Mouse (Mus musculus): ENCODE measurements around the gene Bcar3. TPM values are rescaled to one million over a fixed set of nuclear protein-coding genes. Genes with fewer than 3 reads are reported as not detected.

Gene Bcar3
- polyA plus RNA-seq, 1 experiment, result 26.3 TPM

GRCm38 (mm10) chr3:122433975-122434626 is 140.2 kb downstream of the Bcar3 start:
- no peak overlapping the region for H3K9ac ChIP-seq (ENCODE audit: low read depth, poor library complexity, severe bottlenecking)
- peaks cover 5% of the 10 kb centered on the region; the same call in 1 of the 2 replicates for H3K36me3 ChIP-seq (ENCODE audit: control insufficient read depth, insufficient read depth, low read length, poor library complexity, severe bottlenecking)
- no peaks in the 10 kb centered on the region for H3K27me3 ChIP-seq (ENCODE audit: control insufficient read depth, insufficient read depth, low read length, poor library complexity, severe bottlenecking)
- no peak overlapping the region; the same call in 1 of the 2 replicates for H3K4me3 ChIP-seq (ENCODE audit: low read depth, low read length)
- H3K9me3 ChIP-seq (replicated peaks; ENCODE audit: control insufficient read depth, insufficient read depth, low read length, poor library complexity, severe bottlenecking), result no peaks in the 10 kb centered on the region
- peaks cover 14% of the 10 kb centered on the region for H3K4me1 ChIP-seq (ENCODE audit: control insufficient read depth, insufficient read depth, low read length)
- TF ChIP-seq CTCF (IDR thresholded peaks at IDR 0.05; ENCODE audit: low read depth, low read length) (no peak), EP300 (IDR thresholded peaks at IDR 0.05; ENCODE audit: insufficient read depth, low read depth, low read length) (peak; percentile 97)
- peak overlapping the region; percentile 99 for H3K27ac ChIP-seq (ENCODE audit: insufficient read depth, low read length)

- TF ChIP-seq EP300 (IDR thresholded peaks at IDR 0.05; ENCODE audit: insufficient read depth, low read depth, low read length) (0 out of 2 replicates have a peak, but pooled peaks have one; percentile 19), POLR2A (IDR thresholded peaks at IDR 0.05; ENCODE audit: insufficient read depth, low read length) (no peak), CTCF (IDR thresholded peaks at IDR 0.05; ENCODE audit: low read depth, low read length) (peak; percentile 11)
- H3K27ac ChIP-seq (ENCODE audit: insufficient read depth, low read length), result peak overlapping the region; percentile 99
- peaks cover 14% of the 10 kb centered on the region for H3K4me1 ChIP-seq (ENCODE audit: control insufficient read depth, insufficient read depth, low read length)
- 0 out of 2 replicates have a peak overlapping the region, but pooled peaks have one; percentile 7 for H3K9ac ChIP-seq (ENCODE audit: low read depth, poor library complexity, severe bottlenecking)
- no peak overlapping the region for H3K4me3 ChIP-seq (ENCODE audit: low read depth, low read length)
- H3K27me3 ChIP-seq (ENCODE audit: control insufficient read depth, insufficient read depth, low read length, poor library complexity, severe bottlenecking), result no peaks in the 10 kb centered on the region
- H3K9me3 ChIP-seq (replicated peaks; ENCODE audit: control insufficient read depth, insufficient read depth, low read length, poor library complexity, severe bottlenecking), result no peaks in the 10 kb centered on the region
- no peaks in the 10 kb centered on the region for H3K36me3 ChIP-seq (ENCODE audit: control insufficient read depth, insufficient read depth, low read length, poor library complexity, severe bottlenecking)
These were observed 141.3 kb downstream of the Bcar3 start for GRCm38 (mm10) chr3:122434983-122435935.

- no peak overlapping the region for H3K27ac ChIP-seq (ENCODE audit: insufficient read depth, low read length)
- TF ChIP-seq EP300 (IDR thresholded peaks at IDR 0.05; ENCODE audit: insufficient read depth, low read depth, low read length) (no peak), CTCF (IDR thresholded peaks at IDR 0.05; ENCODE audit: low read depth, low read length) (no peak), POLR2A (IDR thresholded peaks at IDR 0.05; ENCODE audit: insufficient read depth, low read length) (no peak)
- H3K4me1 ChIP-seq (ENCODE audit: control insufficient read depth, insufficient read depth, low read length), result peaks cover 10% of the 10 kb centered on the region
- no peaks in the 10 kb centered on the region for H3K36me3 ChIP-seq (ENCODE audit: control insufficient read depth, insufficient read depth, low read length, poor library complexity, severe bottlenecking)
- H3K9ac ChIP-seq (ENCODE audit: low read depth, poor library complexity, severe bottlenecking), result no peak overlapping the region
- H3K4me3 ChIP-seq (ENCODE audit: low read depth, low read length), result no peak overlapping the region
- no peaks in the 10 kb centered on the region for H3K27me3 ChIP-seq (ENCODE audit: control insufficient read depth, insufficient read depth, low read length, poor library complexity, severe bottlenecking)
- H3K9me3 ChIP-seq (replicated peaks; ENCODE audit: control insufficient read depth, insufficient read depth, low read length, poor library complexity, severe bottlenecking), result no peaks in the 10 kb centered on the region
These were observed 144.3 kb downstream of the Bcar3 start for GRCm38 (mm10) chr3:122438143-122438825.

- no peak for TF ChIP-seq EP300 (IDR thresholded peaks at IDR 0.05; ENCODE audit: insufficient read depth, low read depth, low read length)
- TF ChIP-seq POLR2A (IDR thresholded peaks at IDR 0.05; ENCODE audit: insufficient read depth, low read length), result no peak
- no peak for TF ChIP-seq CTCF (IDR thresholded peaks at IDR 0.05; ENCODE audit: low read depth, low read length)
- Histone ChIP-seq H3K36me3 (ENCODE audit: control insufficient read depth, insufficient read depth, low read length, poor library complexity, severe bottlenecking) (no peaks in the 10 kb centered on the region; the same call in 1 of the 2 replicates), H3K9ac (ENCODE audit: low read depth, poor library complexity, severe bottlenecking) (no peak overlapping the region)
These were observed 151.8 kb downstream of the Bcar3 start for GRCm38 (mm10) chr3:122445696-122446095.

GRCm38 (mm10) chr3:122446678-122447077 is 152.7 kb downstream of the Bcar3 start:
- no peak overlapping the region for H3K4me3 ChIP-seq (ENCODE audit: low read depth, low read length)

More at GRCm38 (mm10) chr3:122445696-122446095, 151.8 kb downstream of the Bcar3 start:
- Histone ChIP-seq H3K27ac (ENCODE audit: insufficient read depth, low read length) (no peak overlapping the region), H3K27me3 (ENCODE audit: control insufficient read depth, insufficient read depth, low read length, poor library complexity, severe bottlenecking) (no peaks in the 10 kb centered on the region), H3K4me3 (ENCODE audit: low read depth, low read length) (no peak overlapping the region), H3K9me3 (replicated peaks; ENCODE audit: control insufficient read depth, insufficient read depth, low read length, poor library complexity, severe bottlenecking) (no peaks in the 10 kb centered on the region), H3K4me1 (ENCODE audit: control insufficient read depth, insufficient read depth, low read length) (peaks cover 7% of the 10 kb centered on the region)

More at GRCm38 (mm10) chr3:122446678-122447077, 152.7 kb downstream of the Bcar3 start:
- H3K9ac ChIP-seq (ENCODE audit: low read depth, poor library complexity, severe bottlenecking), result no peak overlapping the region
- H3K4me1 ChIP-seq (ENCODE audit: control insufficient read depth, insufficient read depth, low read length), result peaks cover 7% of the 10 kb centered on the region
- H3K27ac ChIP-seq (ENCODE audit: insufficient read depth, low read length), result peak overlapping the region; percentile 24; the same call in 1 of the 2 replicates
- TF ChIP-seq EP300 (IDR thresholded peaks at IDR 0.05; ENCODE audit: insufficient read depth, low read depth, low read length), result no peak
- TF ChIP-seq CTCF (IDR thresholded peaks at IDR 0.05; ENCODE audit: low read depth, low read length), result no peak
- no peak for TF ChIP-seq POLR2A (IDR thresholded peaks at IDR 0.05; ENCODE audit: insufficient read depth, low read length)
- no peaks in the 10 kb centered on the region for H3K27me3 ChIP-seq (ENCODE audit: control insufficient read depth, insufficient read depth, low read length, poor library complexity, severe bottlenecking)
- H3K9me3 ChIP-seq (replicated peaks; ENCODE audit: control insufficient read depth, insufficient read depth, low read length, poor library complexity, severe bottlenecking), result no peaks in the 10 kb centered on the region
- H3K36me3 ChIP-seq (ENCODE audit: control insufficient read depth, insufficient read depth, low read length, poor library complexity, severe bottlenecking), result no peaks in the 10 kb centered on the region; the same call in 1 of the 2 replicates
